Mouse (Mus musculus) stomach, embryonic 15.5 days (tissue): ENCODE data around the gene Hnrnpf. TPM values are rescaled to one million over a fixed set of nuclear protein-coding genes. Genes with fewer than 3 reads are reported as not detected.
A peak's percentile ranks its signal among the peaks of the same experiment; 100 is the strongest.
"Not testable (repeated sequence)": the region's sequence is repeated elsewhere in the genome, so short reads cannot be mapped to it uniquely, and the experiment has no call there.

Experiments
- ATAC-seq: fragments of 200-750 bp; cut with Nextera tagmentation; 2 replicates; pipeline ENCODE4 v1.8.0; 2017; ENCODE audit warnings: low read depth, moderate number of reproducible peaks, moderate TSS enrichment; ENCODE audit not compliant: insufficient read depth, low FRiP score
- H3K27ac ChIP-seq: fragments of 300-500 bp; sonication (generic); 2 replicates; pipeline ENCODE4 v1.5.1; 2015; ENCODE audit warnings: mild to moderate bottlenecking, inconsistent platforms
- H3K27me3 ChIP-seq: fragments of 300-500 bp; sonication (generic); replicated peaks from 2 replicates; pipeline ENCODE4 v1.6.1; 2015; ENCODE audit warnings: inconsistent platforms
- H3K36me3 ChIP-seq: fragments of 300-500 bp; sonication (generic); 2 replicates; pipeline ENCODE4 v1.6.1; 2015; ENCODE audit warnings: inconsistent platforms
- H3K4me1 ChIP-seq: fragments of 300-500 bp; sonication (generic); 2 replicates; pipeline ENCODE4 v1.6.1; 2015; ENCODE audit warnings: inconsistent platforms
- H3K4me2 ChIP-seq: fragments of 300-500 bp; sonication (generic); 2 replicates; pipeline ENCODE4 v1.6.1; 2015; ENCODE audit warnings: mild to moderate bottlenecking, inconsistent platforms
- H3K4me3 ChIP-seq: fragments of 300-500 bp; sonication (generic); replicated peaks from 2 replicates; pipeline ENCODE4 v1.5.1; 2015; ENCODE audit warnings: inconsistent platforms
- H3K9ac ChIP-seq: fragments of 300-500 bp; sonication (generic); 2 replicates; pipeline ENCODE4 v1.6.1; 2015; ENCODE audit warnings: inconsistent platforms
- H3K9me3 ChIP-seq: fragments of 300-500 bp; sonication (generic); 2 replicates; pipeline ENCODE4 v1.6.1; 2016; ENCODE audit warnings: inconsistent platforms
- WGBS: fragments of 180-500 bp; shearing (Covaris S2); methylation state at CpG from one replicate; pipeline ENCODE4 v1.1.7; 2015; 5-methylcytosine and 5-hydroxymethylcytosine counted together
- polyA plus RNA-seq: library from polyadenylated mRNA; unstranded; fragments of >200 nt; fragmentation: Nextera tagmentation; extraction: Ambion mirVana; gene quantifications from 2 replicates; pipeline ENCODE4 v1.2.1, GENCODE M21; 2015

Gene Hnrnpf
- 705 and 736 TPM in 2 replicates for polyA plus RNA-seq

DNA sequence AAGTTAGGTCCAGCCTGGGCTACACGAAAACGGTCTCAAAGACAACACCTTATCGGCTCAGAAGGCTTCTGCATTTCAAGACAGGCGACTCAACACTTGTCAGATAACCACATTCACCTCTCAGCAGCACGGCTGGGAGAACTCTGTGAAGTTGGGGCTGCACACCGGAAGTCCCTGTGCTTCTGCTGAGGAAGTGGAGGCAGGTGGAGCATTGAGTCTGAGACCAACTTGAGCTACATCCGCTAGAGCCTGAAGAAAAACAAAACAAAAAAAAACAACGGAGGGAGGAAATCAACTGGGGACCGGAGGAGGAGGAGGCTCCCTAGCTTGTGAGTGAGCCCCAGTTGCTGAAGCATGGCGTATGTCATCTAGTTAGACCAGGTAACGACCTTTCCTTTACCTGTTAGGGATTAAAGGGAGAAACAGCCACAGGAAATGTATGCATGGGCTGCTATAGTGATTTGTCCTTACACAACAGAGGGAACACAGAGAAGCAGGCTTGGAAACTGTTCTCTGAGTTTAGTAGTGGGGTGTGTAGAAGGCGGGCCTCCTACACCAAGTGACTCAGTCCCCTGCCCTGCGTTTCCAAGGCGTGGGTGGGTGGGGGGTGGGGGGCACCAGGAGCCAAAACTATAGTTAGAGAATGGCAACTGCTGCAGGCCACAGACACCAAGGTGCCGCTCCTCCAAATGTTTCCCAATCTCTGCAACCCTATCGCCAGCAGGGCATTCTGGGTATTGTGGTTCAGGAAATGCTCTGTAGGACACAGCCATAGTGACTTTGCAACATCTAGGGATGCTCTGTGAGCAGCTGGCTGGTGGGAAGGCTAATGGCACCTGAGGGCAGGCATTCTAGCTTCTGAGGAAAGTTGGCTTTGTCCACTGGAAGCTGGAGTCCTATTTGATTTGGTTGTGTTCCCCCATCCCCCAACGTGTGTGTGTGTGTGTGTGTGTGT lies at the start of gene Hnrnpf:
Gene Hnrnpf, plus strand, starts transcription at position 199 of the 955 bp plus-strand sequence.
- Histone ChIP-seq H3K9me3 (no peaks in the 10 kb centered on the region), H3K4me3 (no peak within 1 kb of the TSS), H3K4me1 (peaks cover 3% of the 10 kb centered on the region; the same call in 1 of the 2 replicates), H3K27me3 (no peaks in the 10 kb centered on the region), H3K9ac (no peak within 1 kb of the TSS), H3K36me3 (no peaks in the 10 kb centered on the region), H3K27ac (no peak within 1 kb of the TSS), H3K4me2 (0 out of 2 replicates have a peak within 1 kb of the TSS, but pooled peaks have one; percentile 10)
- 71% methylated on average over 17 of the region's 17 CpGs for WGBS
- ATAC-seq: no peak; the same call in 1 of the 2 replicates

DNA sequence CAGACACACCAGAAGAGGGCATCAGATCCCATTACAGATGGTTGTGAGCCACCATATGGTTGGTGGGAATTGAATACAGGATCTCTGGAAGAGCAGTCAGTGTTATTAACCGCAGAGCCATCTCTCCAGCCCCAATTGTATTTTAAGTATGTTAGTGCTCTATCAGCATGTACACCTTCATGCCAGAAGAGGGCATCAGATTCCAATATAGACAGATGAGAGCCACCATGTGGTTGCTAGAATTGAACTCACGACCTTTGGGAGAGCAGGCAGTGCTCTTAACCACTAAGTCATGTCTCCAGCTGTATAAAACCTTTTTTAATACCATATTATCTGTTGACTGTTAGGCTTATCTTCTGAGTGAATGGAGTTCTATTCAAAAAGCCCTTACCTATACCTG lies 48.4 kb upstream of the Hnrnpf start:
- H3K27ac ChIP-seq: no peak overlapping the region
- no peak overlapping the region for H3K9ac ChIP-seq
- H3K36me3 ChIP-seq: peaks cover 13% of the 10 kb centered on the region
- no peaks in the 10 kb centered on the region for H3K9me3 ChIP-seq
- no peak overlapping the region for H3K4me2 ChIP-seq
- H3K4me1 ChIP-seq: no peaks in the 10 kb centered on the region
- no peaks in the 10 kb centered on the region for H3K27me3 ChIP-seq
- WGBS: 62% methylated on average over 2 of the region's 2 CpGs
- ATAC-seq: no peak
- no peak overlapping the region for H3K4me3 ChIP-seq

DNA sequence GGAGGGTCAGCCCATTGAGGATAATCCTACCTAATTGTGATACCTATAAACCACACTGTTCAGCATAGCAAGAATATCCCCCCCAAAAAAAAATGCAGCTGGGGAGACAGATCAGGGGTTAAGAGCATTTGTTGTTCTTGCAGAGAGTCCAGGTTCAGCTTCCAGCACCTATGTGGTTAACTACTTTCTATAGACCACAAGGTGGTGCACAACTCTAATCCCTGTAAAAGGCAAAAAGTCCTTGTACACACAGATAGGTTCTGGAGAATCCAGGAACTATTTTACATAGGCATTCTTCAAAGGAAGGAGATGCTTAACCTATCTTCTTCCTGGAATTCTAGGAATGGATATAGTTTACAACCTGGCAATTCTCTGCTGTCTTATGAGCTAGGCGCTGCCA lies 42.1 kb upstream of the Hnrnpf start:
- no peak overlapping the region for H3K4me3 ChIP-seq
- no peaks in the 10 kb centered on the region for H3K4me1 ChIP-seq

DNA sequence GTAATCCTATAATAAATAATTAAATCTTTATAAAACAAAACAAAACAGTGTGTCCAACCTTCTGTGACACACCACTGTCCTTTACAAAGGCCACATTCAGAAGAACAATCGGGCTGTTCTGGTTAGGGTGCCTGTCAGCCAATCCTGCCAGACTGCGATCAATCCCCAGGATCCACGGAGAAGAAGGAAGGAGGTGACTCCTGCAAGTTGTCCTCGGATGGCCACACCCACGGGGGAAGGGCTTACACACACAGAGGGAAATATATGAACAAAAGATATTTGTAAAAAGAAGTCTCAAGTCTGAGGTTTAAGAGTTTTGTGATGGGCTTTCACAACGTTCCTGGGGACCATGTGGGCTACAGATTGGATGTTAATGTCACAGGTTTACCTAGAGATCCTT lies 38.3 kb upstream of the Hnrnpf start, which contains the start of gene Zfp239:
Gene Zfp239, plus strand, starts transcription at position 253 of the 400 bp plus-strand sequence.
- H3K4me2 ChIP-seq: peak within 1 kb of the TSS; percentile 96
- H3K36me3 ChIP-seq: no peaks in the 10 kb centered on the region
- H3K4me1 ChIP-seq: no peaks in the 10 kb centered on the region
- no peaks in the 10 kb centered on the region for H3K27me3 ChIP-seq
- 59% methylated on average over 6 of the region's 6 CpGs for WGBS
- no peak within 1 kb of the TSS for H3K27ac ChIP-seq
- 0 out of 2 replicates have a peak, but pooled peaks have one; percentile 28 for ATAC-seq
- peak within 1 kb of the TSS; percentile 40; the same call in 1 of the 2 replicates for H3K9ac ChIP-seq
- no peaks in the 10 kb centered on the region for H3K9me3 ChIP-seq
- H3K4me3 ChIP-seq: peak within 1 kb of the TSS; percentile 73

More for the DNA sequence above, 42.1 kb upstream of the Hnrnpf start:
- Histone ChIP-seq H3K27ac (no peak overlapping the region), H3K9me3 (no peaks in the 10 kb centered on the region), H3K4me2 (no peak overlapping the region), H3K27me3 (no peaks in the 10 kb centered on the region), H3K36me3 (no peaks in the 10 kb centered on the region), H3K9ac (no peak overlapping the region)
- WGBS: 64% methylated on average over 1 of the region's 1 CpGs
- no peak for ATAC-seq

DNA sequence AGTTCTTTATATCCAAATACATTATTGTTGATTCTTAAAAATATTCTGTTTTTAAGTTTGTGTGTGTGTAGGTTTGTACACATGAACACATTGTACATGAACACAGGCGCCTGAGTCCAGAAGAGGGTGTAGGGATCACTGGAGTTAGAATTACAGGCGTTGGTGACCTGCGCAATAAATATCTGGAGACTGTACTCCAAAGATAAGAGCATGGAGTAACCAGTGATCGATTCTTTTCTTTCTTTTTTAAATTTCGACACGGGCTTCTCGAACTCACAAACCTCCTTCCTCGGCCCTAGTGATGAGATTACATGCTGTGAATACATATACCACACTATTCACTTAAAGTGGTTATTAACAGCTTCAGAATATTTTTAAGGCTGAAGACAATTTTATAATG lies 37.7 kb upstream of the Hnrnpf start:
- Histone ChIP-seq H3K4me3 (peak overlapping the region; percentile 73; the same call in 1 of the 2 replicates), H3K9me3 (no peaks in the 10 kb centered on the region), H3K36me3 (no peaks in the 10 kb centered on the region), H3K9ac (no peak overlapping the region), H3K27ac (no peak overlapping the region), H3K4me2 (peak overlapping the region; percentile 96), H3K27me3 (no peaks in the 10 kb centered on the region), H3K4me1 (no peaks in the 10 kb centered on the region)
- peak; percentile 67; the same call in 1 of the 2 replicates for ATAC-seq
- 75% methylated on average over 8 of the region's 8 CpGs for WGBS

DNA sequence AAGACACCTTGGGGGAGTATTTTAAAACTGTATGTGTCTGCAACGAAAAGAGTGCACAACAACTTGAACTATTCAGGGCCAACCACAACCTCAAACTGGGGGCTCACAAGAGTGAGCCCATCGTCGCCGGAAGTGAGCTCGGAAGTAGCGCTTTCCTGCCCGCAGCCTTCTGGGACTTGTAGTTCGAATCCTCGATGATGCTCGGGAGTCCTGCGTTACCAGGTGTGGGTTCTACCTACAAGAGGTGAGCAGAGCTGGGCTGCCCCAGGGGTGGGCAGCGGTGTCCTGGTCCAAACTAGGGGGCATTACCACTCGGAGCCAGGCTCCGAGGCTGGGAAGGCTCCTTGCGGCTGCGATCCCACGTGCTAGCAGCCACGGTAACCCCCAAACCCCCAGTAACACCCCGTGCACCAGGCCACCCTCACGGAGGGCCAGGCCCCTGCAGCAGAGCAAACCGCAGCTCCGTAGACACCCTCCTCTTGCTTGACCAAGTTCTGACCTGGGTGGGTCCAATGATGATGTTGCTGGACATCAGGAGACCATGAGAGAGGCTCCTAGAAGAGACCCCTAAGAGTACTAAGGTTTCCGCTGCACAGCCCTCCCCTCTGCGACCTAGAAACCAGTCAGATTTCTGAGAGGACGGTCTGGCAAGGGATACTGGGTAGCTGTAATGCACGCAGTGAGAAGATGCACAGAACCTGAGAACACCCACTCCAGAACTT lies 37.1 kb upstream of the Hnrnpf start:
- no peaks in the 10 kb centered on the region for H3K27me3 ChIP-seq
- H3K27ac ChIP-seq: no peak overlapping the region
- H3K4me3 ChIP-seq: peak overlapping the region; percentile 73
- peak; percentile 86 for ATAC-seq
- no peaks in the 10 kb centered on the region for H3K4me1 ChIP-seq
- peak overlapping the region; percentile 96 for H3K4me2 ChIP-seq
- H3K9me3 ChIP-seq: no peaks in the 10 kb centered on the region
- 3% methylated on average over 26 of the region's 26 CpGs for WGBS
- H3K9ac ChIP-seq: peak overlapping the region; percentile 40; the same call in 1 of the 2 replicates
- no peaks in the 10 kb centered on the region for H3K36me3 ChIP-seq

DNA sequence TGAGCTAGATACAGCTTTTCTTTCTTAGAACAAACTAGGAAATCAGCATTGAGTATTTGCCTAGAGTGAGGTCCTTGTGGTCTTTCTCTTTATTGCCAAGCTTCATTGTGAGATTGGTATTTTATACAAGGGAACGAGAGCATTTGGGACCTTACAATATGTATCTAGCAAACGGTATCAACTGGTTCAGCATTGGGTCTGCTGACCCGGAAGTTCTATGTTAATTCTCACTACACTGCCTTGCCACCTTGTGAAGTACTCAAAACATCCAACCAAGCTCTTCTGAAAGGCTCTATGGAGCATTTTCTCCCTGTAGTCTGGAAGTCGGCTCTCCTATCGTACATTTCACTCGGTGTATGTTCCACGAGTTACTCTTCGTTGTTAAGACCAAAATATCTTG lies 36.4 kb upstream of the Hnrnpf start:
- no peak for ATAC-seq
- peak overlapping the region; percentile 96 for H3K4me2 ChIP-seq
- H3K9ac ChIP-seq: no peak overlapping the region
- H3K27me3 ChIP-seq: no peaks in the 10 kb centered on the region
- WGBS: 91% methylated on average over 8 of the region's 8 CpGs
- H3K4me3 ChIP-seq: peak overlapping the region; percentile 73
- H3K9me3 ChIP-seq: no peaks in the 10 kb centered on the region
- no peaks in the 10 kb centered on the region for H3K36me3 ChIP-seq
- H3K4me1 ChIP-seq: no peaks in the 10 kb centered on the region
- no peak overlapping the region for H3K27ac ChIP-seq

DNA sequence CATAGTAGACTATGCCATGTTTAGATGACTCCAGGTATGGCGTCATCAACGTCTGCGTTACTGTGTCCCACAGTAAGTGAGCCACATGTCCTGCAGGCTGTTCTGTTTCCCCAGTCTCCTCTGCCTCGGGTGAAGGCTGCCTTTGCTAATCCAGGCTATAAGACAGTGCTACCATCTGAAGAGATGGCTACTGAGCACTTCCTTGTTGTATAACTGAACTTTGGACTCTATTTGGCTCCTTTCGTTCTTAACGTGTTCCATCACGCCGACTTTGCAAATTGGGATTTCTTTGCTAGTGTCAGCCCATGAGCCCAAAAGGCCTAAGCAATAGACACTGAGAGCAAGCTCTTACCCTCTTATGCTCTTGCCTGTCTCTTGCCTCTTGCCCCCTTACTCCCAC lies 31.9 kb upstream of the Hnrnpf start:
- Histone ChIP-seq H3K9me3 (no peaks in the 10 kb centered on the region), H3K36me3 (no peaks in the 10 kb centered on the region), H3K27ac (no peak overlapping the region), H3K4me3 (no peak overlapping the region), H3K4me2 (no peak overlapping the region), H3K27me3 (no peaks in the 10 kb centered on the region), H3K4me1 (no peaks in the 10 kb centered on the region), H3K9ac (no peak overlapping the region)
- 84% methylated on average over 8 of the region's 8 CpGs for WGBS
- no peak for ATAC-seq

DNA sequence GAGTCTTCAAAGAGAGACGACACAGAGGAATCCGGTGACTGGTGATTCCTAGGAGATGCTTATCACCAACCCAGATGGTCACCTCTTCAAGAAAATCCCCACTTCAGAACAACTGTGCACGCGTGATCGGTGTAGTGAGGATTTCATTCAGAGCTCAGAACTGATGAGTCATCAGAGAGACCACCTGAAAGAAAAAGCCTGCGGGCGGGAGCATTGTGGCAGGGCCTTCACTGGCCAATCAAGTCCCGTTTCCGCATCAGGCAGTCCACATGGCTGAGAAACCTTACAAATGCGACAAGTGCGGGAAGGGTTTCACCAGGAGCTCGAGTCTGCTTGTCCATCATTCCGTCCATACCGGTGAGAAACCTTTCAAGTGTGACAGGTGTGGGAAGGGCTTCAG lies 29.1 kb upstream of the Hnrnpf start:
- Histone ChIP-seq H3K4me3 (no peak overlapping the region), H3K9ac (no peak overlapping the region), H3K4me1 (no peaks in the 10 kb centered on the region), H3K27me3 (no peaks in the 10 kb centered on the region), H3K9me3 (no peaks in the 10 kb centered on the region), H3K27ac (no peak overlapping the region), H3K4me2 (no peak overlapping the region), H3K36me3 (no peaks in the 10 kb centered on the region)
- WGBS: 76% methylated on average over 14 of the region's 14 CpGs
- no peak for ATAC-seq

DNA sequence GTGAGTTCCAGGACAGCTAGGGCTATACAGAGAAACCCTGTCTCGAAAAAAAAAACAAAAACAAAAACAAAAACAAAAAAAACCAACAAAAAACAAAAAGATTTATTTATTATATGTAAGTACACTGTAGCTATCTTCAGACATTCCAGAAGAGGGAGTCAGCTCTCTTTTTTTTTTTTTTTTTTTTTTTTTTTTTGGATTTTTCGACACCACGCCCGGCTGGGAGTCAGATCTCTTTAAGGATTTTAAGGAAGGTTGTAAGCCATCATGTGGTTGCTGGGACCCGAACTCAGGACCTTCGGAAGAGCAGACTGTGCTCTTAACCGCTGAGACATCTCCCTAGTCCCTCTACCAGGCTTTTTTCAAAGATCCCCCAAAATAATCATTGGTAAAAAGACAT lies 26.7 kb upstream of the Hnrnpf start:
- WGBS: 86% methylated on average over 7 of the region's 7 CpGs
- ATAC-seq, H3K4me1 ChIP-seq, H3K27ac ChIP-seq, H3K27me3 ChIP-seq, H3K9ac ChIP-seq, H3K4me2 ChIP-seq, H3K9me3 ChIP-seq, H3K4me3 ChIP-seq, H3K36me3 ChIP-seq: not testable (repeated sequence)

DNA sequence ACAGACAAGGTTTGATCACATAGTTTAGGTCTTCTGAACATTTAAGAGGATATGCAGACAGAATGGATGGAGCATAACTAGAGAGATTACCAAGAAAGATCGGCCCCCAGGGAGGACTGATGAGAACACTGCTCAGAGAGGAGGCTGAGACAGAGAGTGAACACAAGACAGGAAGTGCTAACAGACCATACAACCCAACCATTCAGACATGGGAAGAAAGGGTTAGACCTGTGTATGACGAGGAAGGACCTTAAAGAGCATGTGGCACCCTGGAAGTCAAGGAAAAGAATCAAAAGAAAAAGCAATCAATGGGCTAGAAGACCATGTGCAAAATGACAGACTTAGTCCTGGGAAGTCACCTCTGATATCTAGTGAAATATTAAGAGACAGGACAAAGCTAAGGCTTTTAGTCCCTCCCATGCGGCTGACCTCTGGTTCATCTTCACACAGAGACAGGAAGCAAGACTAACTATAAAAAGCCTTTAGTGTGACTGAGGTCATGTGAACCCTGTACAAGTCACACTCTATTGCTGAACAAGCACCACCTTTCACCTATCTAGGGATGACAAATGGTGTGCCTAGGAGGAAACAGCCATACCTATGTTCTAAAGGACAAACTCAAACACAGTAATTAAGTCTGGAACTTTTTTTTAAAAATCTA lies 25.4 kb upstream of the Hnrnpf start:
- no peak for ATAC-seq
- no peaks in the 10 kb centered on the region for H3K9me3 ChIP-seq
- H3K4me1 ChIP-seq: no peaks in the 10 kb centered on the region
- H3K36me3 ChIP-seq: no peaks in the 10 kb centered on the region
- H3K27me3 ChIP-seq: no peaks in the 10 kb centered on the region
- H3K9ac ChIP-seq: no peak overlapping the region
- 84% methylated on average over 3 of the region's 3 CpGs for WGBS
- no peak overlapping the region for H3K4me3 ChIP-seq
- H3K4me2 ChIP-seq: no peak overlapping the region
- H3K27ac ChIP-seq: no peak overlapping the region
